Mouse (Mus musculus): ENCODE results near the gene Gm49630. TPM values are rescaled to one million over a fixed set of nuclear protein-coding genes. Genes with fewer than 3 reads are reported as not detected.
"Not testable (repeated sequence)": the region's sequence is repeated elsewhere in the genome, so short reads cannot be mapped to it uniquely, and the experiment has no call there.

Gene Gm49630
- total RNA-seq, 2 experiments from 2014 or later: not detected

DNA sequence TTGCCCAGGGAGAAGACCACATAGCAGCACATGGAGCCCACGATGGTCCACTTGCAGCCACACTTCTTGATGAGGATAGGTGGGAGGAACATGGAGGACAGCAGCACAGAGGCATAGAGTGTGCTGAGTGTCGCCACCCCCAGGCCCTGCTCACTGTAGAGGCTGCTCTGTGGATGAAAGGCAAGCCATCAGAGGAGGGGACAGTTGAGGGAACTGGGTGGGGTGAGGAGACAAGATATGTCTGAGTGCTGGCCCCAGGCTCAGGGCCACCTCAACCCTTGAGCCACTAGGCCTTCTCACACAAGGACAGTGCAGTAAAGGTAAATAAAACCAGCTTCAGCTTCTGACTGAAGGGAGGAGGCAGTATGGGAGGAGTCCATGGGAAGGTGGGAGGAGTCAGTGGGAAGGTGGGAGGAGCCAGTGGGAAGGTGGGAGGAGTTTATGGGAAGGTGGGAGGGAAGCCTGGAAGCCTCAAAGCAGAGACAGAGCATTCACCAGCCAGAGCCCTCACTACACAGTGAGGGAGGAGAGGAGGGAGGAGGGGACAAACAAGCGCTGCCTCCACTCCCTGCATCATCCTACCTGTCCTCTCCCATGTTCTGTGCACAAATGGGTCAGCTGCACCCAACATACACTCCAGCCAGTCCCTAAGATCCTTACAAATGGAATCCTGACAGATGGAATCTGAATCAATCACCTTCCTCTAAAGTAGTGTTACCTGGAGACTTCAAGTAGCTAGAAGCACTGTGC is 5.3 kb upstream of the Gm49630 start:
- intact Hi-C loops (cut with DNase I); DNase-seq (ENCODE audit: low spot score in 2 of 2): not testable (repeated sequence)

- DNase-seq (ENCODE audit: low spot score in 2 of 2): not testable (repeated sequence)
These were observed 2.4 kb downstream of the Gm49630 start for GRCm38 (mm10) chr17:7369401-7369800.

GRCm38 (mm10) chr17:7366676-7367374 is 5.0 kb downstream of the Gm49630 start:
- intact Hi-C loops (cut with DNase I); DNase-seq (ENCODE audit: low spot score in 2 of 2): not testable (repeated sequence)

More at GRCm38 (mm10) chr17:7369401-7369800, 2.4 kb downstream of the Gm49630 start:
- intact Hi-C loops (cut with DNase I): not testable (repeated sequence)

GRCm38 (mm10) chr17:7366265-7366664 is 5.5 kb downstream of the Gm49630 start:
- DNase-seq (ENCODE audit: low spot score in 2 of 2); intact Hi-C loops (cut with DNase I): not testable (repeated sequence)

DNA sequence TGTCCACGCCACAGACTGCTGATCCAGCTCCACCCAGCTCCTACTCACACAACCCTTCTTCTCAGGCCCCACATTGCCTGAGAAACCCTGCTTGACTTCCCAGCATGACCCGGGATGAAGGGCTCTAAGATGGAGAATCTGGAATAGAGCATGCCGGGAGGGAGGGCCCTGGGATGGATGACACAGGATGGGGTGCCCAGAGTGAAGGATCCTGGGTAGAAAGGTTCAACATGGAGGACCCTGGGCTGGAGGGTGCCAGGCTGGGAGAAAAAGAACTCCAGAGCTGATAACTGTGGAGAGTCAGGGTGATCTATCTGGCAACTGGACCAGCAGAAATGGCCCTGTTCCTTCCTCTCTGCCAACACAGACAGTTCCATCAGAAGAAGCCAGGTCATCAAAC is 6.2 kb downstream of the Gm49630 start:
- intact Hi-C loops (cut with DNase I): not testable (repeated sequence)

DNA sequence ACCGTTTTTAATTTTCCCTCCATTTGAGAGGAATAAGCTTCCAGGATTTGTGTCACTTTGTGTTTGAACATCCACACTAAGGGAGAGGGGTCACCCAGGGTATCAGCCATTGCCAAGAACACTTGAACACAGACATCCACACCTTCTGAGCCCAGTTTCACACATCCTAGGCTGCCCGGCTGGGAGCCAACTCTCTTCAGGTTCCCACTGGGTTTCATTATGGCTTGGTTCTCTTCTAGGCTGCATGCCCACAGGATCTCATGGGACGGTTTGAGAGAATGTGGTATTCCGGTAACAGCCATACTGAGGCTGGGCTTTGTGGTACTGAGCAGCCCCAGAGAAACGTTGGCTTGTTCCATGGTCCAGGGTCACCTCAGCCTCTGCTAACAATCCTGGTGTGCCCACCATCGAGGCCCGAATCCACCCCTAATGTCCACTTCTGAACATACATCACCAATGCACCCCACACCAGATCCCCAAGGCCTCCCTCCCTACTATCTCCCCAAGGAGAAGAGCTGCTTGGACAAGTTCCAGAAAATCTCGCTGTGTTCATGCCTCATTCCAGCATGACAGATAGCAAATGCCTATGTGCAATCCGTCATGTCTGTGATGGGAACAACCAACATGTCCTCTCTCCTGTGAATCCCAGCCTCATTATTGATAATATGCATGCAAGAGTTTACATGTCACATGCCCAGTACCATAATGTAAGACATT is 10.9 kb downstream of the Gm49630 start:
- DNase-seq (ENCODE audit: low spot score in 2 of 2); intact Hi-C loops (cut with DNase I): not testable (repeated sequence)

More for the DNA sequence above, 6.2 kb downstream of the Gm49630 start:
- DNase-seq (ENCODE audit: low spot score in 2 of 2): not testable (repeated sequence)

GRCm38 (mm10) chr17:7359806-7360205 is 12.0 kb downstream of the Gm49630 start:
- intact Hi-C loops (cut with DNase I); DNase-seq (ENCODE audit: low spot score in 2 of 2): not testable (repeated sequence)

DNA sequence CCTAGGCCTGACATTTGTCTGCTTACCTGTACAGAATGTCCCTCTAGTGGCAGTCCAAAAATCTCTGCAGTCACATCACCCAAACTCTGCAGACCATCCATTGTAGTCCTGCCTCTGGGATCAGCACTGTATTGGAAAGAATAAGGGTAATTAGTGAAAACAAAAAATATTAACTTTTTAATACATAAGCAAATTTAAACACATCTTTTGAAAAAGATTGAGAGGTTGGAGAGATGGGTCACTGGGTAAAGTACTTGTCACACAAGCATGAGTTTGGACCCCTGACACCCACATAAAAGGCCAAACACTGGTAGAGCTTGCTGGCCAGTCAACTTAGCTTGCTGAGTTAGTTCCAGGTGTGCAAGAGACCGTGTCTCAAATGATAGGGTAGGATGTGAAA is 19.2 kb downstream of the Gm49630 start, which contains the start of gene Ttll2:
TSS of gene Ttll2 (minus strand) at position 101 of the 400 bp plus-strand sequence.
- intact Hi-C loops (cut with DNase I); DNase-seq (ENCODE audit: low spot score in 2 of 2): not testable (repeated sequence)

GRCm38 (mm10) chr17:7348765-7349164 is 23.0 kb downstream of the Gm49630 start:
- DNase-seq (ENCODE audit: low spot score in 2 of 2); intact Hi-C loops (cut with DNase I): not testable (repeated sequence)

GRCm38 (mm10) chr17:7337381-7337780 is 34.4 kb downstream of the Gm49630 start:
- DNase-seq (ENCODE audit: low spot score in 2 of 2); intact Hi-C loops (cut with DNase I): not testable (repeated sequence)

DNA sequence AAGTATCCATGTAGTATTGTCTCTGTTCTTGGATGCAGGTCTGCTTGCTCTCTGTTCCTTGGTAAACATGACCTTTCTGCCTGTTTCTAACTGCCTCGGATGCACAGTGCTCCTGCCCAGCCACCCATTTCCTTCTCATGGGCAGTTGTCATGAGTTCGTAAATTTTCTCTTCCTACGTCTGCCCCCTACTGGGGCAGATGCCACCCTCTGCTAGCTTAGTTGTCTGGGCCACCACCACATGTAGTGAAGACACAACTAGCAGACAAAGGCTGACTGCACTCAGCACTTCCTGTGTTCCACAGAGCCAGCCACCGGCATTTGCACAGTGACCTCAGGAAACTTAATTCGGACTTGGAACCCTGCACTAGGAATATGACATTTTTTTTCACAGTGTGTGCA is 39.0 kb downstream of the Gm49630 start:
- DNase-seq (ENCODE audit: low spot score in 2 of 2); intact Hi-C loops (cut with DNase I): not testable (repeated sequence)

DNA sequence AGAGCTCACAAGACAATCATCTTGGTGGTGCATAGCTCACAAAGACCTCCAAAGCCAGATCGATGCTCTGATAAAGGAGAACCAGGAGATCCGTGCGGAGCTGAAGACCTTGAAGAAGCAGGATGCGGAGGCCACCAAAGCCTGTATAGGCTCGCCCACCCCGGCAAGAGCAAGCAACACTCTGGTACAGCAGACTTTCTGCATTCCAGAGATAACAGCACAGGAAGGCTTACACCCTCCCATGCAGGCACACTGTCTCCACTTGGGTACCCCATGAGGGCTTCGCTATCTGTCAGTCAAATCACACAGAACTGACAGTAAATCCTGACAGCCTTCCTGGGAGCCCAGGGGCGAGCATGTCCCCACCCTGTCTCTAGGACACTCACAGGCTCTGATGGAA is 45.4 kb downstream of the Gm49630 start:
- intact Hi-C loops (cut with DNase I); DNase-seq (ENCODE audit: low spot score in 2 of 2): not testable (repeated sequence)

DNA sequence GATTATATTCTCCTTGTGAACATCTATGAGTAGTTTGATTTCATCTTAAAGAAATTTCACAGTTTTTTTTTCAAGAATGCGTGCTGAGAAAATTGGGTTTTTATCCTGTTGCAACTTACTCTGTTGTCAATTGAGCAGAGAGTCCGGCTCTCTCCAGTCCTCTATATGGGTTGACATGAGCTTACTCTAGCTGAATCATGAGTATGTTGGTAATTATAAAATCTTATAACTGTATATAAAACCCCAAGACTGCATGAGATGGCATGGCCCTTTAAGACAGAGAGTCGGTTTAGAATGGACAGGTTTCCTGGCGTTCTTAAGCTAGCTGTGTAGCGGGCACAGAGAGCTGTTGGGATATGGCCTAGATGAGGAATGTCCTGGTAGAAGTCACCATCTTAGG is 47.4 kb downstream of the Gm49630 start, which contains the start of gene Tcp10a:
TSS of gene Tcp10a (plus strand) at position 301 of the 400 bp plus-strand sequence.
- intact Hi-C loops (cut with DNase I); DNase-seq (ENCODE audit: low spot score in 2 of 2): not testable (repeated sequence)

- DNase-seq (ENCODE audit: low spot score in 2 of 2); intact Hi-C loops (cut with DNase I): not testable (repeated sequence)
These were observed 52.0 kb downstream of the Gm49630 start for GRCm38 (mm10) chr17:7319789-7320188.

DNA sequence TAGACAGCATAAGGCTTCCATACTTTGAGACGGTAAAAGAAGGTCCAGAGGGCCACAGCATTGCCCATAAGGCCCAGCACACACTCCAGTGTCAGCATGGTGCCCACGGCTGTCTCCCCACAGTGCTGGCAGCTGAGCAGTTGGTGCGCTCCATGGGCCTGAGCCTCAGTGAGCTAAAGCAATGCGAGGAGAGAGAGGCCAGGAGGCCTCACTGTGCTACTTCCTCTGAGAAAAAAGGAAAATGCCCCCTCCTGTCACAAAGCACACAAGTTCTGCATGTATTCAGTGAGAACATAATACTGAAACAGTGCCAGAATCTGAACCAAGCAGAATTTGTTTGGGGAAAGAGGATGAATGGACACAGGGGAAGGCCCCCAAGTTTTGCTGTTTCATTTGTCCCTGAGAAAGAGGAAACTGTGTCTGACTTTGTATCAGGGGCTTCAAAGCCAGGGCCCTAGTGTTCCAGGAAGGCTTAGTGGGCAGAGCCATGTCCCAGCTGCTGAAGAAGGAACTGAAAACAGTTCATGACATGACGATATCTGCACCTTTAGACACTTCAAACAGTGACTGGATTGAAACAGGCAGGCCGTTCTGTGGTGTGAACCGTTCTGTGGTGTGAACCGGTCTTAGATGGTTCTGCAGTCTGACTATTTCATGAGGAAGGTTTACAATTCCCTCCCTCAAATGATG is 55.9 kb downstream of the Gm49630 start:
- intact Hi-C loops (cut with DNase I); DNase-seq (ENCODE audit: low spot score in 2 of 2): not testable (repeated sequence)

DNA sequence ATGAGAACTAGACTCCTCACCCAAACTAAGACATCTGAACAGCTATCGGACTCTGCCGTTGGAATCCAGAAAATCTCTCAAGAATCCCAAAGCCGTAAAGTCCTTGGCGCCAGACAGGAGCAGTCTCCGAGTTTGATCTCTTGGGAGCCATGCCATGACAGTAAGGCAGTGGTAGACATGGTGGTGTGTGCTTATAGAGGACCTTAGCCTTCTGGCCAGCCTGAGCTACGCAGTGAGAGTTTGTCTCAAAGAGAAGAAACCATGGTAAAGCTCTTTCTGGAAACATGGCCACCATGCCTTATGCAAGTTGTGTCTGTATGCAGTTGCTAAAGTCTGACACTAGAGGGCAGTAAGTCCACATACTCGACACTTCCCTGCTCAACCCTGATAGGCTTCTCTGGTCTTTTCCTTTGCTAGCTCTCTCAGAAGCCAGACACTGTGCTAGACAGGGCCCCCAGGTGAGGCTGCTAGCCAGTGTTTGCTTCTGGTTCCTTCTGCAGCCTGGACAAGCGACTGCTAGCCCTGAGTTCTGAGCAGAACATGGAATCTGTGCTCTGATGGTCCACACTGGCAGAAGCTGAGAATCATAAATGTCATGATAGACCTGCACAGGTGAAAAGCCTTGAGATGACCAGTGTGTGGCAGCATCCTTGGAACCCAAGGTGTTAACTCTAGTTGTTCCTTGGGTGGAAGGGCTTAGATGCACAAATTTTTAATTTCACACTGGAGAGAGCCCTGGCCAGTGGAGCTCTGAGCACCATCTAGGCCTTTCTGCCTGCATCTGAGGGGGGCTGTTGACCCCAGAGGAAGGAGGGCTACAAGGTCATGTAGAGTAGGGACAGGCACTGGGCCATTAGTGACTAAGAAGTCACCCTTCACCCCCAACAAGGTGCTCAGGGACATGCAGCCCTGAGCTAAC is 65.2 kb downstream of the Gm49630 start:
- DNase-seq (ENCODE audit: low spot score in 2 of 2): peak; percentile 55 to 65

More for the DNA sequence above, 65.2 kb downstream of the Gm49630 start:
- intact Hi-C loops (cut with DNase I): not testable (repeated sequence)

Data from left cerebral cortex, postnatal 36 days (tissue).